Mouse (Mus musculus) frontal cortex, postnatal 10 days (tissue): Measurements from ENCODE around the gene Bmyc.
"Not testable (repeated sequence)": the region's sequence is repeated elsewhere in the genome, so short reads cannot be mapped to it uniquely, and the experiment has no call there.

Source experiments
- DNase-seq, 2 experiments: peaks; one replicate each; pipeline ENCODE4 v3.0.0; 2022; ENCODE audit warnings: low spot score in 2 of 2, mixed read lengths in 1 of 2

Gene Bmyc

GRCm38 (mm10) chr2:25733199-25733930 is 26.8 kb downstream of the Bmyc start:
- no peak for DNase-seq

DNA sequence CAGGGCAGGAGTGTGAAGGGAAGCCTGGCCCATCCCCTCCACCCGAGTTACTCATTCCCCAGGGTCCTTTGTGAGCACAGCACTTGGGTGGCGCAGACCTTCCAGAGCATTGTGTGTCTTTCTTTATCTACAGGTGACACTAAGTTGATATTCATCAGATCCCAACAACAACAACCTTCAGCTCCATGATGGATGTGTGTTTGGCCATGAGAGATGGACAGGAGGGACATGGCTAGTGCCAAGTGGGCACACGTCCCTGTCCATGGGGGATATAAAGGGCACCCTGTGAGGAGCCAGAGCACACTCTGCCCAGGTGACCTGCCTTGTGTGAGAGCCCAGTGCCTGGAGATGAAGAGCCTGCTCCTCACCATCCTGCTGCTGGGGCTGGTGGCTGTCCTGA is 30.2 kb downstream of the Bmyc start, which contains the start of gene Obp2b:
Obp2b (plus strand) TSS at position 301 of the 400 bp plus-strand sequence.
- DNase-seq = not testable (repeated sequence)

DNA sequence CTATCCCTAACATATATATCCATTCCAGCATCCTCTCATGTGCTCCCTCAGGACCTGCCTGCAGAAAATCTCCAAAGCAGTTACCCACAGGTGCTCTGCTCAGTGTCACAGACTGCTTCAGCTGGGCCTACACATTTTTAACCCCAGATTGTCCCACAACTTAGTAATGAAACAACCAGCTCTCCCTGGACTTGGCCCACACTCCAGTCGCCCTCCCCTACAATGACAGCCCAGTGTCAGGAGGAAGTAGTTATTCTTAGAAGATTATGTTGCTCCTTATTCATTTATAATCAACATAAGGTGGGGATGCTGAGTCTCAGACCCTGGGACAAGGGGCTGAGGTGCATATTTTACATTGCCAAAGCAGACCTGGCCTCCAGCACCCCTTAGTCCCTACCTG is 35.1 kb downstream of the Bmyc start:
- DNase-seq = no peak

- DNase-seq = no peak
Observed at GRCm38 (mm10) chr2:25754201-25754600, 47.7 kb downstream of the Bmyc start.
